Mouse (Mus musculus): ENCODE measurements at regions not wholly inside any gene's neighbourhood (a gene's known extent, or its start where the extent isn't known, plus 50 kb on each side); places are given as distances from the start of the nearest gene placed in this dataset.

DNA sequence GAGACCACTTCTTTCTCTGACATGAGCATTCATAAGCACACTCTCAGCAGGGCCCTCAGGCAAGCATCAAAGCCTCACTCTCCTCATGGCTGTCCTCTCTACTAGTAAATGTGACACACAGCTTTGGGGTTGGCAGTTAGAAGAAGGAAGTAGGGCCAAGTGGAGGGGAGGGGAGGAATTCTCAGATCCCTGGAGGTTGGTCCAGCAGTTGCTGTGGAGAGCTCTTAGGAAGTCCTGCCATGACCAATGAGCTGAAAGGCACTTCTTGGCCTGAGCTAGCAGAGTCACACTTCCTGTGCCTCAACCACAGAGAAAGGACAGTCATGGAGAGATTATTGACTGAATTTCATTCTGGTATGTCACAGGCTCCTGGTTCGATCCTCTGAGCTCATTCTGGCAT is 398.8 kb downstream of the Tns1 start:
- DNase-seq = no peak

DNA sequence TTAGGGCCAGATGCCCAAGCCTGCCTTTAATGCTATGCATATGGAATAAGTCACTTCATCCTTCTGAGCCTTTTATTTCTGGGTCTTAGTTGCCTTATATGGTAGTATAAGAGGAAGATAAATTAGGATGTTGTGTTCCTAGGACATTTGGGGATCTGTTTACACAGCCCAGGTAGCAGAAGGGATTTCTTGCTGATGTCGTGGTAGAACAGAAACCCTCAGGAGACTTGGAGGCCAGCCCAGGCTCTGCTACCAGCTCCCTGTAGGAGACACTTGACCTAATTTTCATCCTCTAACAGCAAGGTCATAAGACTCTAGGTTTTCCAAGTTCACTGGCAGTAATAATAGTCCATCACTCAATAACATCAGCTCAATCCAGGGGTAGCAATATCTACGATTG is 399.7 kb downstream of the Tns1 start:
- DNase-seq = no peak

DNA sequence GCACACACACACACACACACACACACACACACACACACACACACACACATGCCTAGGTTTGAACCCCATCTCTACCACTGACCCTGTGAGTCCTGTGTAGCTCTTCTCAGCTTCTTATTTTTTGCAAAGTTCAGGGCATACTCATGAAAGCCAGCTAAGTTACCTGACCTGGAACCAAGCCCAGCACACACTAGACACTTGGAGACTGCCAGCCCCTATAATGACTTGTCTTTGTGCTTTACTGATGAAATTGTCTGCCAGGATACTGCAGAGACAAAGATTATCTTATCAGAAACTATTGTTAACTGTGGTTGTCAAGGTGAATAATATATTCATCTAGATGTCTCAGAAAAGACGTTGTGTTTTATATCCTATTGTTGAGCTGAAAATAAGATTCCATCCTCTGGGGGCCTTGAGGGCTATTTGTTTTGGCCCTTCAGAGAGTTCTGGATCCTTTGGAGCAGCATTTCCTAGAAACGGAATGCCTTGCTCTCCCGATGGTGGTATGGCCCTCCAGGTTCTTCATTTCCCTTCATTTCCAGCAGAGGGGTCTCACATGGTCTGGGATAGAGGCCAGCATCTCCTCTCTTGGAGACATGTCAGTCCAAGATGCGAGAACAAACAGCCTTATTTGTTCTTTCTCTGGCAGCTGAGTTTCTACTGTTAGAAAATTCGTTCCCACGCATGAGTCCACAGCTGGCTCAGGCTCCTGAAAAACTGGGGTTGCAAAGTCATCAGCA is 402.6 kb downstream of the Tns1 start:
- no peak for DNase-seq

DNA sequence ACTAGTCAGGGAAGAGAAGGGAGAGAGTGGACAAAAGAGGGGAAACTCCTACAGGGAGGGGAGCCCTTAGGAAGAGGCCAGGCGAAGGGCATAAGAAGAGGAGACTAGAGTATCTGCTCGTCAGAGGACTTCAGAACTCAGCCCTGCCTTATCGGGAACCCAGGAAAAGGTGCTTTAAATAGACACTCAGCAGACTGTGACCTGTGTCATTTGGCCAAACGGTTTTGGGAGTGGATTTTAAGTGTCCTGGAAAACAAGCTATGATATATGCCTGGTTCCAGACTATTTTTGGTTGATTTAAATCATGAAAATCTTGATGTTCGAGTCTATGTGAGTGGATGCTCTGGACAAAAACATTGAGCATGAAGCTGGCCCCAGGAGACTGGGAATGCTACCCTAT is 405.8 kb downstream of the Tns1 start:
- no peak for DNase-seq

DNA sequence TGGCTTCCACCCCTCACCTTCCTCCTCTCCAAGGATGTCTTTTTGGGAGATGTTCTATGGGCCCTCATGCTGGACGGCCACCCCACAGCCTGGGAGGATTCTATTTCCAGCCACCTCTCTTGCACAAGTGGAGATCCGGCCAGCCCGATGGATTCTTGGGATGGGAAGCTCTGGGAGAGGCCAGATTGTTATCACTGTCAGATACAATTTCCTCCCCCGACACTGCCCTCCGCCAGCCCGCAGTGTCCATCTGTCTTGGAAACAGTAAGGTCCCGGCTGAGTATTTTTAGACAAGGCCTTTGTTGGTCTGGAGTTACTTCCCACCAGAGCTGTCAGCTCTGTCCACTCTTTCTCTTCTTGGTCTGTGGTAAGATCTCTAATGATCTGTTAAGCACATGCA is 406.8 kb downstream of the Tns1 start:
- DNase-seq = no peak

DNA sequence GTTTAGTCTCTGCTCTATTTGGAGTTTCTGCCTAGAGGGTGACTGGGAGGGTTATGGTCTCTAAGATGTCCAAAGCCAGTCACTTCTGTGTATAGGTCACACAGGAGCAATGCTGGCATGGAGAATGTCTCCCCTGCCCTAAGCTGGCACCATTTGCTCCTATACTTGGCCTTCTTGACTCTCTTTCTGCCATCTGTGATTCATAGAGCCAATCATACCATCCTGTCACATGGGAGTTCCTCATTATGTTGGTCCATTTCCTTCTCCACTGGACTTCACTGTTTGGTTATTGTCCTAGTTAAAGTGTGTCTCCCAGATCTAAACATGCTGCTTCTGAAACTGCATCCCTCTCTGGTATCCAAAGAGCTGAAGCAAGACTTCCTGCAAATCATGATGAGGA is 407.3 kb downstream of the Tns1 start:
- DNase-seq = no peak

DNA sequence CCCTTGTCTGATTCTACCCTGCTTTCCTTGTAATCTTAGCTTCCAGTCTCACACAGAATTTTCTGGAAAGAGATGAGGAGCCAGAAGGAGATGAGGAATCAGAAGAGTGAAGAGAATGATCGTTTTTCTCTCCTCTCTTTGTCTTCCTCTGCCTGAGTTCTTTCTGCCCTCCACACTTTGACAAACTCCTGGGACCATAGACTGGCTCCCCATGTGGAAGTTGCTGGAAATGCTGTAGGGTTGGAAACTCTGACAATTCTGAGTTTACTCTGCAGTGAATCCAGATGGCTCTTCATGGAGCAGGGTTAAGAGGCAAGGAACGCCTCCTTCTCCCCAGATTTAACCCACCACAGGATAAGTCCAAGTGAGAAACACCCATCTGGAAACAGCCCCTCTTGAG is 408.7 kb downstream of the Tns1 start:
- DNase-seq = no peak

DNA sequence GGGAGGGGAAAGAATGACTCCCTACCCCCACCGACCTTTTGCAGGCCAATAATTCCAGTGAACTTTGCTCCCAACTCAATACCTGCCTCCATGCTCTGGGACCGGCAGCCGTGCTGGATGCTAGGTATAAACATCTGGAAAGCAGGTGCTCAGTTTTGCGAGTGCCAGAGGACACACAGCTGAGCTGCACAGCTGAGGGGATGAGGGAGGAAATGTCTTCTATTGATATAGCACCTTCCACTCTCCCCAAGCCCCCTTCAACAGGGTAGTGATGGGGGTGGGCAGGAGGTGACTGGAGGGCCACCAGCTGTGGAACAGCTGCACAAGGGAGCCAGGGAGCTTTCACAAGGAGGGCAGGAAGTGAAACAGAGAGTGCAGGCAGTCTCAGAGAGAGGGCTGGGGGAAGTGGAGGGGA is 421.8 kb downstream of the Tns1 start:
- DNase-seq = no peak

DNA sequence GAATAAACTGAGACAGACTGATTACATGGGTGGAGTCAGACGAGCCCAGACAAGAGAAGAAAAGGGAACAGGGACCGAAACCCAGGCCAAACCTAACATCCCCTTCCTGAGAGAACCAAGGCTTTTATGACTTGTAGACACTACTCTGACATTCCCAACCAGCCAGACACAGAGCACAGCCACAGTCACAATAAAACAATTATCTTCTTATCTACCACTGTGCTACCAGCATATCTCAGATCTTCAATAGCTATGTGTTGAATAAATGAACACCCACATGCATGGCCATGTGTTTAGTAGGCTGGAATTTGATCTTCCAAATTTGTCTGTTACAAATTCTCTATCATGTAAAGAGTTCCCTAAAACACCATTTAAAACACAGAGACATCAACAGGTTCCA is 430.7 kb downstream of the Tns1 start:
- no peak for DNase-seq

DNA sequence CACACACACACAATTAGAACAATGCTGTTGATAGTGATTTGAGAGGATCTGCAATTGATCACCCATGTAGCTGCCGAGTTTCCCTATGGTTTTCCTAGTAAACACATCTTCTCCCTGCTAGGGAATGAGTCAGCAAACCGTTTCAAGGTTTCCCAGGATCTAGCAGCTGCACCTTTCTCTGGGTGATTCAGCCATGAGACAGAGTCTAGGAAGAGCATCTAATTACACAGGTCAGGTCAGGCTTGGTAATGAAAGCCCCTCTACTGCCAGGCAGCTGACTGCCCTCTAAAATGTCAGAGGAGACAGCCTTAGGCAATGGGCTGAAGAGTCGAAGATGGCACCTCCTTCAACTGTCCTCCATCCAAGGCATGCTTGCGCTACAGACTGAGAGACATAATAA is 438.5 kb downstream of the Tns1 start:
- DNase-seq = no peak

DNA sequence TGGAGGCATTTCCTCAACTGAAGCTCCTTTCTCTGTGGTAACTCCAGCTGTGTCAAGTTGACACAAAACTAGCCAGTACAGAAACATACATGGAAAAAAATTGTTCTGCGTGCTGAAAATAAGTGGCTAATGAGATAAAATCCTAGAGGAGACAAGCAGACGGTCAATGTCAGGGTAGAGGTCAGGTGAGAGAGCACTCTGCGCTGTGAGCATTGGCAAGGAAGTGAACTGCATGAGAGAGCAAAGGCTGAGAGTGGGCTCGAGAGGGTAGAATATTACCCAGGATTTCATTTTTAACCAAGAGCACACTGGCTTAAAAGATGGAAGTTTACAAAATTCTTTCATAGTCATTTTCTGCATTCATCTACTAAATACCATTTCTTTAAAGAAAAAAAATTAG is 439.2 kb downstream of the Tns1 start:
- no peak for DNase-seq

DNA sequence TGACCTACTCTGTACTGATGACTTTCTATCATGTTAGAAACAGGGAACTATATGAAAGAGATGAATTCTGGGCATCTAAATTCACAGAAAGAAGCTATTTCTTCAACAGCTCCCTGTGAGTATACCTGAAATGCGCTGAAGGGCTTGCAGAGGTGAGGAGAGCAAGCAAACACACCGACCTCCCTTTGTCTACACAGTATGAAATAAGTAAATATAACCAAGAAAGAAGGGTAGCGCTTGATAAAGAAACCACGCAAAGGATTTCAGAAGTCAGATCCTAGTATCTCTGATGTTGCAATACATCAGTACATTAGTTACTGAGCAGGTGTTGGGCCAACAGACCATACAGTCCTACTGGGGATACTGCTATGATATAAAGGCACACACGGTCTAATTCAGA is 440.1 kb downstream of the Tns1 start:
- DNase-seq = no peak

DNA sequence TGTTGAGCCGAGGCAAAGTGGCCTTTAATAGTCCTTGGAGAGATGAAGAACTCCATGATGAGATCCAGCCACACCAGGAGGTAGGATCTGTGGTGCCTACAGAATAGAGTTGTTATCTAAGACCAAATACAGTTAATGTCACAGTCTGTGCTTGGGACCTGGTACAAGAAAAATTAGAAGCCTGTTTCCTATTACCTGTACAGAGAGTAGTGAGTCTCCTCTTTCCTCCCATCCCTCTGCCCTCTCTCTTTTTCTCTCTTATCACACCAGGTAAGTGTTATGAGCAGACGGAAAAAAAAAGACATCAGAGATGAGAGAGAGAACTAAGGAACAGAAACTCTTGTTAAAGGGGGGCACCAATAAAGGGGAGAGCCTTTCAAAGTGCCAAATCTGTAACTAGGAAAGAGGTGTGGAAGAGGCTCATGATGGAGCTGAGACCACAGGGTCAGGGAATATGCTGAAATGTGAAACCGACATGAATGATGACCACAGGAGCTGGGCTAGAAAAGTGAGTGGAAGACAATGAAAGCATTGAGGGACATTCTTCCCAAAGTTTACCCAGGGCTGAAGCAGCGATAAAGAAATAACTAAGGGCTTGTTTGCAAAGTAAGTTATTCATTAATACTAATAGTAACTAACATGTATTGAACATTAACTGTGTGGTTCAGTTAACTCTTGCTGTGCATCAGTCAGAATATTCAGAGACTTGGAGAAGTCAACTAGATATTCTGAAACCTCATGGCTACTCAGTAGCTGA is 440.9 kb downstream of the Tns1 start:
- DNase-seq = no peak

DNA sequence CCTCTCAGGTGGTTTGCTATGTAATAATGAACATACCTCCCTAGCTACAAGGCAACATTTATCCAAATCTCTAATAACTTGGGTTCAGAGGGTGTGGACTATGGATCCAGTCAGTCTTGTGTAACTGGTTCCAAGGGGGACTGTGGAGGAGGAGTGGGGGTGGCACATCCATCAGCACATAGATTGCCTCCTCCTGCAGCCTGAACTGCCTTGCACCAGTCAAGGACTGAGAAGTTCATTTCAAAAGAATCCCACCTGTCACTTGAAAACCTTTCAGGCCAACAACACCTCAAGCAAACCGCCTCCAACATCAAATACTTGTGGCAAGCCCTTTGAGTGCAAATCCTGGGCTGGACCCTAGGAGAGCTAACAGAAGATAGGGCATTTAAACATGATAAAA is 442.6 kb downstream of the Tns1 start:
- no peak for DNase-seq

DNA sequence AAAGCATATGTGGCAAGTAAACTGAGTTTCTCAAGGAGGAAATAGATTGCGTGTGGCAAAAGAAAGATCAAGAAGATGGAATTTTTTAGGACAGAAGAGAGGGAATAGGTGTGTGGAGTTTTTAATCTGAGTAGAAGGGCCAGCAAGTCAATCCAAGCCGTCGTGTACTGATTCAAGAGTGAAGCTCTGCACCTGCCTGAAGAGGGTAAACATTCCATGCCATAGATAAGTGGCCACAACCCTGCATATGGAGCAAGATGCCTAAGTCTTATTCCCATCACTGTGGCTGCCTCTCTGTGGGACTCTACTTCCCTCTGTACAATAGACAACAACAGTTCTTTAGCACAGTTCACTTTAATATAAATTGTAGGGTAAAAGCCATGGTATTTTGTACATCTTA is 443.4 kb downstream of the Tns1 start:
- DNase-seq = no peak

DNA sequence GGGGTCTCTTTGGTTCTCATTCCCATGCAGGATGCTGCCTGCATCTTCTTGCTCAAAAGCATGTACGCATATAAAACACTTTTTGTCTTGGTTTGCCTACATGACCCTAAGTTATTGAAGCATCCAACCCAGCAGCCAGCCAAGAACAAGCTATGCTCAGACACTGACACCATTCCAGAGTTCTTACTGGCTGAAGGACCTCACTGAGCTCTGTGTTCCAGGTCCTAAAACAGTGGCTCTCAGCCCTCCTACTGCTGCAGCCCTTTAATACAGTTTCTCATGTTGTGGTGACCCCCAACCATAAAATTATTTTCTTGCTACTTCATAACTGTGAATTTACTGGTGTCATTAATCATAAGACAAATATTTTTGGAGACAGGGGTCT is 450.4 kb downstream of the Tns1 start:
- DNase-seq = no peak

DNA sequence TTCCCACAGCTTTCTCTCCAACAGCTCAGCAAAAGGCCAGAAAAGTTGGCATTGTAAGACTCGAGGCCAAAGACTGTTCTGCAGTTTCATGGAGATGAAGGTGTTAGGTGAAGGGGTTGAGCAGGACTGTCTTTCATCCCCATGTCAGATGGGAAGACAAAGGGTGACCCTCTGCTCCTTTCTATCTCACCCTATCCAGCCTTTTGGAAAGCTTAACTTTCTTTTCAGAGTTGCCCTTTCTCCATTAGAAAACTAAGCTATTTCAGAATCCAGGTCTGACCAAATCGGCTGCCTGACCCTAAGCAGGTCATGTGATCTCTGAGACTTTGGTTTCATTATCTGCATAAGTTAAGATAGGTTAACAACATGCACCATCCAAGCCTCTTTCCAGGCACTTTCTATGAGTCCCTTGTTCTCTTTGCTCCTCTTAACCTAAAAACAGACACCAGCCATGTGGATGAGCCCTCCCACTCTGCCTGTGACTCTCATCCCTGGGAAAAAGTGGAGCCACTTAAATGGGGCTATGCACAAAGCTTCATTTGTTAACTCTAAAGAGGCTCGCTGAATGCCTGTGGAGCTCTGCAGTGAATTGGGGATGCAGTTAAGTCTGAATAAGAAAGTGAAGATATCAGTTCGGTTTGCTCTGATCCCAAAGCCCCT is 450.9 kb downstream of the Tns1 start:
- no peak for DNase-seq

DNA sequence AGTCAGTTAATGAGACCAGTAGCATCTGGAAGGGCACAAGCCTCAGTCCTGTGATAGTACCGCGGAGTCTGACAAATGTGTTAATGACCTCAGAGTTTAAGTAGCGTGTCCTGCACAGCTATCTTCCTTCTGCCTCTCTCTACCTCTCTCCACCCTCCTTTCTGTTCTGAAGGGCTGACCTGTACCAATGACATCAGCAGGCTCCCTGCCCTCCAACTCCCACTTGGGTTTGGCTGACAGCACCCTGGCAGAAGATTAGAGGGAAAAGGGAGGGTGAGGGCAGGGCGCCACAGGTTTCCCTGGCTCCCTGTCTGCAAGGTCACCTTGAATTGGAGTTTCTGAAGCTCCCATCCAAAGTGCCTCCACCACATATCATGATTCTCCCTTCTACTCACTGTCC is 452.0 kb downstream of the Tns1 start:
- DNase-seq = no peak

DNA sequence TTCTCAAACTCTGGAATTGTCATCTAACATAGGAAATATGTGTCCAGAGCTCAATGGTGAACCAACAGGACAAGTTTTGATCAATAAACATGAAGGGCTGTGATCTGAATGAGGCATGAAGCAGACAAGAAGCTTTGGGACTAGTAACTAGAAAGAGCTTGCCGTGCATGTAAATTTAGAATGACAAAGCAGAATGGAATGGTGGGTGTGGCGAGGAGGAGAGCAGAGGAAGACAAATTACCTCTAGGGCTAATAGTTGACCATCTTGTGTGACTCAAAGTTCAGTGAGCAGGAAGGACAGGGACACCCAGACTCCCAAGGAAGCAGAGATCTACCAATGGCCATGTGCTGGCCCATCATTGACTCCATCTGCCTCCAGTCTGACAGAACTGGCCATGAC is 455.6 kb downstream of the Tns1 start:
- DNase-seq = no peak

DNA sequence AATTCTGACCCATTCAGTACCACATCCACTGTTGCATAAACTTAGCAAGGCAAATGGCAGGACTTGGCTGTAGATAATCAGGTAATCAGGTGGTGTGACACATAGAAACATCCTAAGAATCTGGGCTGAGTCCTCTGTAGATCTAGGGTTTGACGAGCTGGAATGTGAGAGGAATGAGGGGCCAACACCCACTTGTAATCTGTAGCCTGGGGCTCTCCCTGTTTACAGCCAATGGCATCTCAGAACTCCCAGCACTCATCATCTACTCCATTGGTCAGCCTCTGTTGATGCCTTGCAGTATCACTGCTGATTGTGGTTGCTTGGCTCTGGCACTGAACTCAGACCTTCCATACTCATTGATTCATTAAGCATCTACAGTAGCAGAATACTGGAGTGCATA is 460.7 kb downstream of the Tns1 start:
- DNase-seq = no peak

DNA sequence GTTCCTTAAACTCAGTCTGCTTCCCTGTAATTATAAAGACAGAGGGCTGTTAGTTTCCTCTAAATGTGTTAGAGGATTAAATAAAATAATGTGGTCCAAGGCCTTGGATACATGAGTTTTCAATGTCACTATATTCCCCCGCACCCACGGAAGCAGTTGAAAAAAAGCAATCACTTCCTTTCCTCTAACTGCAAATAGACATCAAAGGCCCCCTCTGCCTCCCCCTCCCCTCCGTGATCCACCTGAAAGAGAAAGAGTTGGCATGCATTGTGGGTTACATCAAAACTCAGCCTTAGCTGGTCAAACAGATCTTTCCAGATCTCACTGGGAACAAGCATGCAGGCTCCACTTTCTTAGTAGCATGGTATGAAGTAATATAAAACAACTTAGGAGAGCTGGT is 479.2 kb downstream of the Tns1 start:
- no peak for DNase-seq

DNA sequence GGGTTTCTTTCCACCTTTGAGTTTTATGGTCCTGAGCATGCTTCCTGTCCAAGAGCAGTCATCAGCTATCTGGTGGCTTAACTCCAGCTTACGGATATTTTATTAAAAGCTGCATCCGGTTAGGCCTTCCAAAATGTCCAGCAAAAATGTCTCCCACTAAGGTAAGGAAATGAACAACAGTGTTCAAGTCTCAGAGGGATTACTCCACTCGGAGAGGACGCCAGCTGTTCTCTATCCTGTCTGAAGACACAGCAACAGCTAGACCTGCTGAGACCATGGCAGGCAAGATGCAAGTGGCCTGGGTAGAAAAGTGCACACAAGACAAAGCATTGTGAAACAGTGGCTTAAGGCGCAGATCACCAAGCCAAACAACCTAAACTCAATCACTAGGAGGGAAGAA is 479.9 kb downstream of the Tns1 start:
- DNase-seq = no peak

DNA sequence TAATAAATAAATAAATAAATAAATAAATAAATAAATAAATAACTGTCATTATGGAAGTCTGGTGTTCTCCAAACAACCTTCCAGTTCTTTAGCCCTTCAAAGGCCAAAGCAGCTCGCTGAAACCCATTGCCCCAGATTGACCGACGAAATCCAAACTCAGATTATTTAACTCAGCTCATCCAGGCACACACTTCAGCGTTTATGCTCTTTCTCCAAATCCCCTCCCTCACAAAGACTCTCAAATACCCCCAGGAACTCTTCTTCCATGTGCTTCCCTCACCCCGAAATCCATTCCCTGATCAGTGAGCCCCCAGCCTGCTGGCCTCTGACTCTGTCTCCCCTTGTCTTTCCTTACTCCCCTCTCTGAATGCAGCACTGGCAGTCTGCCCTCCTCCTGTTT is 480.8 kb downstream of the Tns1 start:
- no peak for DNase-seq

DNA sequence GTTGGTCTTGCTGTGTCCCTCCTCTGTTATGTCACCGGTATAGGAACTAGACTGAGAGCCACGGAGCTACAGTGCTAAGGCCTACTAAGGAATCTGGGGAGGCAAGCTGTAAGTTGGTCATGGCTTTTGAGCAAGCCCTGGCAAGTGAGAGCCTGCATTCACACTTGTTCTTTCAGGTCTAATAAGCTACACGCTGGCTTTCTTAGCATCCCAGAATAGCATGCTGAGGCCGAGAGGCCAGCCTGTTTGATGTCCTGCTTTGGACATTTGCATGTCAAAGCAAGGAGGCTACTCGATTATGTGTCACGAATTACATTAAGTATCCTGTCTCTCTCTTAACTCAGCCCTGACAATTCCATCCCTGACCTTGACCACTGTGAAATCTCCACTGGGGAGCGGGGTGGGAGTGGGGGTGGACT is 481.5 kb downstream of the Tns1 start:
- DNase-seq = no peak

All from thymus, postnatal 14 days (tissue).